In the genomic region with DNA sequence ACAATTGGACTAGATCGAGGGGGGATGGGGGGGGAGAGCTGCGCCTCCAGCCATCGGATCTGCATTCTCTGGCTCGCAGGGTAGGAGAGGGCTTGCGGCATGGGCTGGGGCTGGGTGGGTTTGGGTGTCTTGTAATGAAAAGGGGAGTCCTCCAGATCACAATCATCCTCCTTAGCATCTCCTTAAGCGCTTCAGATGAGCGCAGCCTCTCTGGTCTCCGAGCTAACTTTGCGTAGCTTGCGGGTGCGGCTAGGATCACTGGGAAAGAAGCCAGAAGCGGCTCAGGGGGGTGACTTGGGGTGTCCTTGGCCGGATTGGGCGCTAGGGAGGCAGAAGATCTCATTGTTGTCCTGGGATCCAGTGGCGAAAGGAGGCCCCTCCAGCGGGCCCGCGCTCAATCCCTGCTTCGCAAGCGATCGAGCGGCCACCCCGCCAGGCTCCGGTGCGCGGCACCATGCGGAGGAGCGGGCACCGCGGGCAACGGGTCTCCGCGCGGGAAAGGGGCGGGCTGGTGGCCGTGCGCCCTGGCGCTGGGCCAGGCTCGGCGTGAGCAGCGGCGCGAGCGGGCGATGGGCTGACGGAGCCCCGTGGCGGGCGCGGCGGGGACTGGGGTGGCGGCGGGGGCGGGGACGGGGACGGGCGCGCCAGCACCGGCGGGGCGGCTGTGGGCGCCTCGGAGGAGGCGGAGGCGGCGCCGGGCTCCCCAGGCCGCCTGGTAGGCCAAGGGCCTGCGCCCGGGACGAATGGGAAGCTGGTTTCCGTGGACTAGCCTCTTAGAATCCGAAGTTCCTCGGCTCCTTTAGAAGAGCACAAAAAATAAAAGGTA, we compare ENCODE assay signal across 8 mouse cellular contexts.
A peak's percentile ranks its signal among the peaks of the same experiment; 100 is the strongest.
DNase-seq lines count a peak whose midpoint lies in the region; ATAC-seq and TF ChIP-seq lines count a peak whose summit lies in the region.

No protein-coding gene starts in this region.

- no peaks in the 10 kb centered on the region for H3K36me3 ChIP-seq in ES-E14 (ENCODE audit: control insufficient read depth, insufficient read depth, low read length, poor library complexity, severe bottlenecking)
- no peaks in the 10 kb centered on the region for H3K36me3 ChIP-seq in forebrain, embryonic 15.5 days
- H3K36me3 ChIP-seq in lung, embryonic 14.5 days (ENCODE audit: insufficient read depth) = no peaks in the 10 kb centered on the region

- no peak for DNase-seq in ES-E14 (ENCODE audit: low read depth, low spot score)
- DNase-seq in cerebellum, adult 11-12 months = peak; percentile 48
- peak; percentile 69 to 79 for DNase-seq in heart, postnatal 10 days
- DNase-seq in kidney, postnatal 4 days = peak; percentile 71 to 80
- peak; percentile 81 for DNase-seq in lung, embryonic 14.5 days
- DNase-seq in urinary bladder, postnatal 14 days (ENCODE audit: low spot score) = peak; percentile 46

- peak; percentile 76 for ATAC-seq in forebrain, embryonic 15.5 days (replicated peaks)
- ATAC-seq in lung, embryonic 14.5 days (ENCODE audit: insufficient read depth) = peak; percentile 78

- no peak overlapping the region for H3K27ac ChIP-seq in ES-E14 (ENCODE audit: insufficient read depth, low read depth, low read length, poor library complexity, severe bottlenecking)
- H3K27ac ChIP-seq in forebrain, embryonic 15.5 days (replicated peaks) = peak overlapping the region; percentile 99
- H3K27ac ChIP-seq in lung, embryonic 14.5 days (ENCODE audit: low read depth) = peak overlapping the region; percentile 94
- H3K27ac ChIP-seq in olfactory bulb, adult 2 months (ENCODE audit: insufficient read depth, low read depth, low read length) = peak overlapping the region; percentile 83

- peak overlapping the region; percentile 73 for H3K4me2 ChIP-seq in forebrain, embryonic 15.5 days (replicated peaks)
- peak overlapping the region; percentile 85 for H3K4me2 ChIP-seq in lung, embryonic 14.5 days

- 0 out of 2 replicates have a peak, but pooled peaks have one; percentile 16 for TF ChIP-seq POLR2A in olfactory bulb, adult 2 months (IDR thresholded peaks at IDR 0.05; ENCODE audit: insufficient read depth, low read depth, low read length)

- no peaks in the 10 kb centered on the region for H3K27me3 ChIP-seq in forebrain, embryonic 15.5 days
- H3K27me3 ChIP-seq in lung, embryonic 14.5 days (ENCODE audit: insufficient read depth, low read length) = no peaks in the 10 kb centered on the region

- in situ Hi-C loops in ES-E14 (cut with MboI; ENCODE audit: low sequenced_read_pairs in 2 of 2, unreplicated experiment in 2 of 2) = no loop called here

- no peak for TF ChIP-seq CTCF in lung, embryonic 14.5 days (IDR thresholded peaks at IDR 0.05; ENCODE audit: low read depth)
- TF ChIP-seq CTCF in olfactory bulb, adult 2 months (IDR thresholded peaks at IDR 0.05; ENCODE audit: insufficient read depth, low read depth, low read length) = no peak

- peak overlapping the region; percentile 69 to 75 for H3K4me3 ChIP-seq in ES-E14 (ENCODE audit: insufficient read depth in 1 of 2, low read depth in 1 of 2, low read length in 2 of 2, poor library complexity in 1 of 2, severe bottlenecking in 1 of 2)
- H3K4me3 ChIP-seq in forebrain, embryonic 15.5 days = peak overlapping the region; percentile 82
- peak overlapping the region; percentile 67 for H3K4me3 ChIP-seq in lung, embryonic 14.5 days (ENCODE audit: low read depth, low read length)
- peak overlapping the region; percentile 79 for H3K4me3 ChIP-seq in olfactory bulb, adult 2 months (ENCODE audit: insufficient read depth, low read depth, low read length)

- intact Hi-C loops in heart, postnatal 10 days (cut with DNase I) = loop anchor here (1.0 to 5.0 kb wide), 5 partner anchors 36 to 179 kb away; no protein-coding TSS in a partner anchor

- H3K4me1 ChIP-seq in ES-E14 (ENCODE audit: control insufficient read depth in 2 of 2, insufficient read depth in 2 of 2, low read length in 2 of 2, poor library complexity in 1 of 2) = no peaks in the 10 kb centered on the region
- H3K4me1 ChIP-seq in forebrain, embryonic 15.5 days = peaks cover 34% of the 10 kb centered on the region
- peaks cover 4% of the 10 kb centered on the region for H3K4me1 ChIP-seq in lung, embryonic 14.5 days (ENCODE audit: insufficient read depth)
- 0 out of 2 replicates have a peak, but pooled peaks cover 7% of the 10 kb centered on the region for H3K4me1 ChIP-seq in olfactory bulb, adult 2 months (ENCODE audit: control insufficient read depth, insufficient read depth, low read length)

- H3K9ac ChIP-seq in ES-E14 (ENCODE audit: insufficient read depth, low read depth, low read length, poor library complexity, severe bottlenecking) = peak overlapping the region; percentile 72
- peak overlapping the region; percentile 96 for H3K9ac ChIP-seq in forebrain, embryonic 15.5 days (replicated peaks)
- peak overlapping the region; percentile 86 for H3K9ac ChIP-seq in lung, embryonic 14.5 days

- WGBS in forebrain, embryonic 15.5 days = under 1% methylated on average over 73 of the region's 74 CpGs
- under 1% methylated on average over 68 of the region's 74 CpGs for WGBS in lung, embryonic 14.5 days
- WGBS in olfactory bulb, adult 2 months = 1% methylated on average over 53 of the region's 74 CpGs

- H3K9me3 ChIP-seq in ES-E14 (ENCODE audit: control insufficient read depth, insufficient read depth, low read depth, low read length) = no peaks in the 10 kb centered on the region
- no peaks in the 10 kb centered on the region for H3K9me3 ChIP-seq in forebrain, embryonic 15.5 days
- no peaks in the 10 kb centered on the region for H3K9me3 ChIP-seq in lung, embryonic 14.5 days (ENCODE audit: low read depth, low read length)

TF ChIP-seq in ES-E14, 5 proteins besides CTCF, POLR2A, EP300 and RAD21:
- TF ChIP-seq CHD2 (IDR thresholded peaks at IDR 0.05; ENCODE audit: low read depth, low read length) = no peak
- TF ChIP-seq ZNF384 (IDR thresholded peaks at IDR 0.05; ENCODE audit: low read depth, low read length) = no peak
- TF ChIP-seq ZC3H11A (IDR thresholded peaks at IDR 0.05; ENCODE audit: borderline replicate concordance, low read depth, low read length) = no peak
- no peak for TF ChIP-seq HCFC1 (IDR thresholded peaks at IDR 0.05; ENCODE audit: borderline replicate concordance, insufficient read depth, low read length)
- no peak for TF ChIP-seq MAFK (IDR thresholded peaks at IDR 0.05; ENCODE audit: insufficient read depth, low read depth, low read length)
